In genomic region chr5:30959198-30959854, GRCm38 (mm10) we compare ENCODE assay signal across 9 mouse cellular contexts. TPM values are rescaled to one million over a fixed set of nuclear protein-coding genes. Genes with fewer than 3 reads are reported as not detected.
DNase-seq lines count a peak whose midpoint lies in the region; ATAC-seq and TF ChIP-seq lines count a peak whose summit lies in the region.
"Had no signal": no experiment of that assay in that cellular context is flagged by ENCODE, and none has a peak within 500 bp of the region (broad histone marks: within the 10 kb centered on the region; RNA-seq: fewer than 3 reads in every experiment).

No protein-coding gene starts in this region.

- H3K9ac ChIP-seq in midbrain, postnatal 0 days (replicated peaks; ENCODE audit: low read length, poor library complexity, severe bottlenecking): peak overlapping the region; percentile 89

- 41% methylated on average over 19 of the region's 19 CpGs for WGBS in forebrain, embryonic 10.5 days
- WGBS in midbrain, postnatal 0 days: 37% methylated on average over 19 of the region's 19 CpGs

- H3K27me3 ChIP-seq in megakaryocyte, embryonic 14.5 days (replicated peaks): peaks cover 6% of the 10 kb centered on the region
- no peaks in the 10 kb centered on the region for H3K27me3 ChIP-seq in forebrain, embryonic 10.5 days (ENCODE audit: poor library complexity, severe bottlenecking)
- H3K27me3 ChIP-seq in midbrain, postnatal 0 days (ENCODE audit: insufficient read depth, low read length): no peaks in the 10 kb centered on the region; the same call in 1 of the 2 replicates

- no peak for ATAC-seq in megakaryocyte, adult 5-6 weeks (ENCODE audit: poor library complexity, severe bottlenecking)
- peak; percentile 19 for ATAC-seq in midbrain, postnatal 0 days (ENCODE audit: low FRiP score)

- H3K36me3 ChIP-seq in megakaryocyte, embryonic 14.5 days (replicated peaks; ENCODE audit: low read length): peaks cover 37% of the 10 kb centered on the region
- H3K36me3 ChIP-seq in forebrain, embryonic 10.5 days (replicated peaks): peaks cover 40% of the 10 kb centered on the region
- peaks cover 29% of the 10 kb centered on the region for H3K36me3 ChIP-seq in midbrain, postnatal 0 days (ENCODE audit: insufficient read depth, low read length)

- peaks cover 55% of the 10 kb centered on the region for H3K4me1 ChIP-seq in megakaryocyte, embryonic 14.5 days
- H3K4me1 ChIP-seq in forebrain, embryonic 10.5 days: peaks cover 30% of the 10 kb centered on the region
- peaks cover 17% of the 10 kb centered on the region; the same call in 1 of the 2 replicates for H3K4me1 ChIP-seq in midbrain, postnatal 0 days (ENCODE audit: insufficient read depth, low read length)

- H3K4me3 ChIP-seq in megakaryocyte, embryonic 14.5 days (replicated peaks): peak overlapping the region; percentile 99
- H3K4me3 ChIP-seq in forebrain, embryonic 10.5 days: peak overlapping the region; percentile 73
- peak overlapping the region; percentile 84 for H3K4me3 ChIP-seq in midbrain, postnatal 0 days (ENCODE audit: low read depth, low read length)

- DNase-seq in forebrain, embryonic 10.5 days (ENCODE audit: extremely low spot score, low spot score): no peak
- DNase-seq in kidney, postnatal 10 days: peak; percentile 67
- no peak for DNase-seq in midbrain, postnatal 0 days (ENCODE audit: low spot score)
- no peak for DNase-seq in testis, postnatal 14 days (ENCODE audit: low spot score)
- no peak for DNase-seq in frontal cortex, postnatal 10 days (ENCODE audit: low spot score in 2 of 2)
- DNase-seq in thymus, postnatal 4 days: no peak

- H3K9me3 ChIP-seq in megakaryocyte, embryonic 14.5 days: peaks cover 9% of the 10 kb centered on the region
- H3K9me3 ChIP-seq in forebrain, embryonic 10.5 days: no peaks in the 10 kb centered on the region
- H3K9me3 ChIP-seq in midbrain, postnatal 0 days (ENCODE audit: low read length): no peaks in the 10 kb centered on the region

- H3K27ac ChIP-seq in forebrain, embryonic 10.5 days: peak overlapping the region; percentile 92
- peak overlapping the region; percentile 89 for H3K27ac ChIP-seq in midbrain, postnatal 0 days (ENCODE audit: low read depth, low read length)

- H3K4me2 ChIP-seq in midbrain, postnatal 0 days (ENCODE audit: low read depth, low read length, poor library complexity, severe bottlenecking): peak overlapping the region; percentile 82

- TF ChIP-seq CTCF in midbrain, postnatal 0 days (IDR thresholded peaks at IDR 0.05): no peak

RNA-seq across cellular contexts. Expression of gene Preb, which starts 0.8 kb away (rescaled TPM):
- 43.7 and 59.1 TPM in 2 replicates for polyA plus RNA-seq in megakaryocyte, embryonic 14.5 days (2012; ENCODE audit: insufficient read depth, low replicate concordance)
- total RNA-seq in megakaryocyte, adult 5-6 weeks (2015): 66.3 and 72.1 TPM in 2 replicates
- total RNA-seq in megakaryocyte, adult 5-6 weeks (2017): 45.8 and 57.3 TPM in 2 replicates
- polyA plus RNA-seq in forebrain, embryonic 10.5 days (2016; fragmentation: Nextera tagmentation; extraction: Ambion mirVana): 141 and 142 TPM in 2 replicates
- 37.6 and 37.7 TPM in 2 replicates for total RNA-seq in midbrain, postnatal 0 days (2014; rRNA removed)
- 89.6 and 101 TPM in 2 replicates for polyA plus RNA-seq in midbrain, postnatal 0 days (2015; fragmentation: Nextera tagmentation; extraction: Ambion mirVana)

RNA-seq across cellular contexts. Expression of gene Tcf23, which starts 9.1 kb away (rescaled TPM):
- polyA plus RNA-seq in megakaryocyte, embryonic 14.5 days (2012; ENCODE audit: insufficient read depth, low replicate concordance): not detected in 2 replicates
- not detected in 2 replicates for total RNA-seq in megakaryocyte, adult 5-6 weeks (2015)
- total RNA-seq in megakaryocyte, adult 5-6 weeks (2017): not detected in 2 replicates
- polyA plus RNA-seq in forebrain, embryonic 10.5 days (2016; fragmentation: Nextera tagmentation; extraction: Ambion mirVana): not detected in 2 replicates
- total RNA-seq in midbrain, postnatal 0 days (2014; rRNA removed): 0.05 TPM in 1 of 2 replicates, not detected in the other
- 0.07 and 0.09 TPM in 2 replicates for polyA plus RNA-seq in midbrain, postnatal 0 days (2015; fragmentation: Nextera tagmentation; extraction: Ambion mirVana)
- total RNA-seq: common myeloid progenitor, adult 5-6 weeks had no signal

RNA-seq across cellular contexts. Expression of gene Cgref1, which starts 13.9 kb away (rescaled TPM):
- polyA plus RNA-seq in megakaryocyte, embryonic 14.5 days (2012; ENCODE audit: insufficient read depth, low replicate concordance): not detected in 2 replicates
- total RNA-seq in megakaryocyte, adult 5-6 weeks (2015): not detected in 2 replicates
- total RNA-seq in megakaryocyte, adult 5-6 weeks (2017): not detected in 2 replicates
- 4.8 and 5.0 TPM in 2 replicates for polyA plus RNA-seq in forebrain, embryonic 10.5 days (2016; fragmentation: Nextera tagmentation; extraction: Ambion mirVana)
- 162 and 185 TPM in 2 replicates for total RNA-seq in midbrain, postnatal 0 days (2014; rRNA removed)
- 108 TPM in 2 replicates for polyA plus RNA-seq in midbrain, postnatal 0 days (2015; fragmentation: Nextera tagmentation; extraction: Ambion mirVana)
- total RNA-seq: common myeloid progenitor, adult 5-6 weeks had no signal

RNA-seq across cellular contexts. Expression of gene Khk, which starts 38.1 kb away (rescaled TPM):
- 11.7 and 40.4 TPM in 2 replicates for polyA plus RNA-seq in megakaryocyte, embryonic 14.5 days (2012; ENCODE audit: insufficient read depth, low replicate concordance)
- 92.3 and 93.8 TPM in 2 replicates for total RNA-seq in megakaryocyte, adult 5-6 weeks (2015)
- total RNA-seq in megakaryocyte, adult 5-6 weeks (2017): 52.7 and 70.7 TPM in 2 replicates
- 7.8 and 8.9 TPM in 2 replicates for polyA plus RNA-seq in forebrain, embryonic 10.5 days (2016; fragmentation: Nextera tagmentation; extraction: Ambion mirVana)
- total RNA-seq in midbrain, postnatal 0 days (2014; rRNA removed): 1.4 and 12.3 TPM in 2 replicates
- polyA plus RNA-seq in midbrain, postnatal 0 days (2015; fragmentation: Nextera tagmentation; extraction: Ambion mirVana): 14.3 and 17.6 TPM in 2 replicates

RNA-seq across cellular contexts. Expression of gene Emilin1, which starts 46.1 kb away (rescaled TPM):
- 427 and 497 TPM in 2 replicates for polyA plus RNA-seq in megakaryocyte, embryonic 14.5 days (2012; ENCODE audit: insufficient read depth, low replicate concordance)
- 20.2 and 20.3 TPM in 2 replicates for total RNA-seq in megakaryocyte, adult 5-6 weeks (2015)
- 25.5 and 35.5 TPM in 2 replicates for total RNA-seq in megakaryocyte, adult 5-6 weeks (2017)
- 78.2 and 78.3 TPM in 2 replicates for polyA plus RNA-seq in forebrain, embryonic 10.5 days (2016; fragmentation: Nextera tagmentation; extraction: Ambion mirVana)
- total RNA-seq in midbrain, postnatal 0 days (2014; rRNA removed): 7.4 and 11.8 TPM in 2 replicates
- 9.0 and 9.8 TPM in 2 replicates for polyA plus RNA-seq in midbrain, postnatal 0 days (2015; fragmentation: Nextera tagmentation; extraction: Ambion mirVana)

Comparison
In these comparisons a context has a peak if more than half of its experiments do, and no peak if none do; other contexts are left out.
1. RNA of gene Cgref1, which starts 13.9 kb away (polyA plus RNA-seq): 108 TPM in midbrain, postnatal 0 days; 4.8 to 5.0 TPM in forebrain, embryonic 10.5 days and not detected in megakaryocyte, embryonic 14.5 days; every median in the first group is over 10 times any median in the second.
2. Peak in every context shown above with its lines, with median percentiles within 50 percentile points of each other: H3K4me3 ChIP-seq.